Mouse (Mus musculus): ENCODE results near the gene Bend3.

The Bend3 gene

DNA sequence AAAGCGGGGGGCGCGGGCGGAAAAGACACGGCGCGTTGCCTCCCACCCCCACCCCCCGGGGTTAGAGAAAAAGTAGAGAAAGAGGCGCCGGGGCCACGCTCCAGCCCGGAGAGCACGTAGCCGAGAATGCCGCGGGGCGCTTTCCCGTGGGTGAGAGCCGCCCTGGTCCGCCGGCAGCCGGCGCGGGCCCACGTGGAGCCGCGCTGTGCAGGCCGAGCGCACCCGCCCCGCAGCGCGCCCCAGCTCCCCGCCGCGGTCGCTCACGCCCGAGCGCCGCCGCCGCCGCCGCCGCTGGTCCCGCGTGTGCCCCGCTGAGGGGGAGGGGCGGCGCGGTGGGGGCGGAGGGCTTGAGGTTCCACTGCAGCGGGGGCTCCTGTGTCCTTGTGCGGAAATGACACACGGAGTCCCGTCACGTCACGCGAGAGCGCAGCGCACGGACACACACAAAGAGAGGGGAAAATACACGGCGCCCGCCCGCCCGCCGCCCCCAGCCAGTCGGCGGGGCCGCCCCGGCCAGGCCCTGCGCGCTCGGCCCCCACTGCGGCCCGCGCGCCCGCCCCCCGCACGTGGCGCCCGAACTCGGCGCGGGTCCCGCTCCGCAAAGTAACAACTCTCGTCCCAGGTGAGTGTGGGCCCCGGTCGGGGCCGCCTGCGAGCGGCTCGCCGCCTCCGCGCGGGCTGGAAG is at the start of gene Bend3:
Bend3 (plus strand) TSS at position 81 of the 685 bp plus-strand sequence.
- in situ Hi-C loops (cut with MboI; ENCODE audit: low sequenced_read_pairs), result no loop called here

DNA sequence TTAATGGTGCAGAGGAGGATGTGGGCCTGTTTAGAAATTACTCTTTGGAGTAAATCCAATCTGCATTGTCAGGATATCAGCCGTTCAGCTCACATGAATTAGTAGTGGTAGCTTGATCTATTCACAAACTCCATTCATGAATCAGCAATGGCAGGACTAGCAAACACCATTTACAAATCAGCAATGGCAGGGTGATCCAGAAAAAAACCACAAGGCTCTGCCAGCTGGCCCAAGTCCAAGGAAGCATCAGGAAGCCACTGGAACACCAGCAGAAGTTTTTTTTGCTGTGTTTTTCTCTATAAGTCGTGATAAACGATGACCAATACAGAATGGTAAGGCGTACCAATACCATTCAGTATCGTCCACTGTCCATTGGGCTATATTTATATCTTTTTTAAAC is 48.0 kb upstream of the Bend3 start:
- in situ Hi-C loops (cut with MboI; ENCODE audit: low sequenced_read_pairs), result no loop called here

DNA sequence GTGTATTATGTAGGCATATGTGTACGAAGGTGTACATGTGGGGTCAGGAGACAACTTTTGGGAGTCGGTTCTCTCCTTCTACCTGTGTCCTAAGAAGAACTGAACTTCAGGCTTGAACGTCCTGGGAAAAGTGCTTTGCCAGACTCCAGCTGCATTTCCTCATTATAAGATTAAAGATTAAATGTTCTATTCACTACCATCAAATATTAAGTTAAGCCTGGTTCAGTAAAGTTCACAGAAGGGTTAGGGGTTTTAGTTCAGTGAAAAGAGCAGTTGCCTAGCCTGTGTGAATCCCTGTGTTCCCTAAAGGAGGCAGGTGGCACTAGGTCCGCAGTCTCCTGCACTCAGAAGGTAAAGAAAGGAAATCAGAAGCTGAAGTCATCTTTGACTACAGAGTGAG is 44.3 kb upstream of the Bend3 start:
- in situ Hi-C loops (cut with MboI; ENCODE audit: low sequenced_read_pairs), result no loop called here

DNA sequence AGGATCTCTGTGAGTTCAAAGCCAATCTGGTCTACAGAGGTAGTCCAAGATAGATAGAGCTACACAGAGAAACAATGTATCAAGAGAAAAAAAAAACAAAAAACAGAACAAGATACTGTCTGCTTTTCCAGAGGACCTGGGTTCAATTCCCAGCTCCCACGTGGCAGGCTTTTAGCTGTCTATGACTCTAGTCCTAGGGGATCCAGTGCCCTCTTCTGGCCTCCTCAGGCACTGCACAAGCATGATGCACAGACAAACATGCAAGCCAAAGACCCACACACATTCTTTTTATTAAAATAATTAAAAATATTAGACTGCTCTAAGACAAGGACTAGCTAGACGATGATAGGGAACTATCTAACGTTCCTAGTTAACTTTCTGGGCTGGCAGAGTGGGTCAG is 42.9 kb upstream of the Bend3 start:
- in situ Hi-C loops (cut with MboI; ENCODE audit: low sequenced_read_pairs), result no loop called here

DNA sequence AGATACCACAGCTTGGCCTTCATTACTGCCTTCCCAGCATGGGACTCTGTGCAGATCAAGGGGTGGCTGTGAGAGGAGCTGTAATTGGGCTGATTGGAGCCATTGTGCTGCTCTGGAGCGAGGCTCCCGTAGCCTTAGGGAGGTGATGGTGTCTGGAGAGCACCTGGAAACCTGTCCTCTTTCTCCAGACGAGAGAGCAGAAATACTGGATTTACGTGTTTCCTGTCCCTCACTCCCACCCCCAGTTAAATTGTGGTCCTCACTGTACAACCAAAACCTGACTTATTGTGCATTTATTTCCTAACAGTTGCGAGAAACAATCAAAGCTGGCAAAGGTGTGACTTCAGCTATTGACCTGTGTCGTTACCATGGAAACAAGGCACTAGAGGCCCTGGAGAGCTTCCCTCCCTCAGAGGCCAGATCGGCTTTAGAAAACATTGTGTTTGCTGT is 39.1 kb upstream of the Bend3 start:
- in situ Hi-C loops (cut with MboI; ENCODE audit: low sequenced_read_pairs), result no loop called here

DNA sequence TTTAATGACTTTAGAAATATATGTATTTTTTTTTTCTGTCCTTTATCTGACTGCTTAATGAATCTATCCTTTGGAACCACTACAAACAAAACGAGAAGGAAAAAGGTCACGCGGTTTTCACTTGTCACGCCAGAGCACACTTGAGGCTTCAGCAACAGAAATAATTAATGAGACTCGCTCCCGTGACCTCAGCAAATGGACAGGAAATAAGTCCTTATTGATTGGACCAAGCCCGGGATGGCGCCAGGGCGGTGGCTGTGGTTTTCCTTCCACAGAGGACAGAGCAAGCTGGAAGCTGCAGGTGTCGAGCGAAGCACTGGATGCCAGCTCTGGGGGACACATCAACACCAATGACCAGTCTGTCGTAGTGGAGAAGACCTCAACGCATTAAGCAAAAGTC is 38.6 kb upstream of the Bend3 start:
- in situ Hi-C loops (cut with MboI; ENCODE audit: low sequenced_read_pairs), result no loop called here

DNA sequence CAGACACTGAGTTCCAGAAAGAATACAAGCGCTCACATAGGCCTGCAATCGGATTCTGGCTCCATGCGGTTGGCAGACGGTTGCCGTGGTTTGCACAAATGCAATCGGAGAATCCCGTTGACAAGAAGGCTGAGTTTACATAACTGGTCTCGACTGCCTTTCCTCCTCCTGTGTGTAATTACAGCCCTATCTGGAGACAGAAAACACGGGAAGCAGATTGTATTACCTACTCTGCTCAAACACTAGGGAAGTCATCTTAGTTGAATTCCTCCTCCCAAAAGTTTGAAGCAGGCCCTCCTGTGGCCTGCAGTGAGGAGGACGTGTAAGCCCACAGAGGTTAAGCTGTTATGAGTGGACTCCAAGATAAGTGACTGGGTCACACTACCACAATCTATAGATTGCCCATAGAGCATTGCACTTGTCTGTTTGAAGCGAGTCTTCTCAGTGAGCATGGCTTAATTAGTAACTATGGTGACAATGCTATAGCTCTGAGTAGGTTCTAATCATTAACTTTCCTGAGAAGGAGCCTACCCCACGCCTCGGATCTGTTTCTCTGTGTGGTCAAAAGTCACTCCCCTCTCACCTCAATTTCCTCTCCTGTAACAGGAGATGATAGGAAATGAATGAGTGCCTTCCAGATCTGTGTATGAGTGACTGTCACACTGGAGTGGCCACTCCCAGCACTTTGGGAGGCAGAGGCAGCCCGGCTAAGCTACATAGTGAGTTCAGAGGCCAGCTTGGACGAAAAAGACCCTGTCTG is 37.5 kb upstream of the Bend3 start:
- in situ Hi-C loops (cut with MboI; ENCODE audit: low sequenced_read_pairs), result no loop called here

DNA sequence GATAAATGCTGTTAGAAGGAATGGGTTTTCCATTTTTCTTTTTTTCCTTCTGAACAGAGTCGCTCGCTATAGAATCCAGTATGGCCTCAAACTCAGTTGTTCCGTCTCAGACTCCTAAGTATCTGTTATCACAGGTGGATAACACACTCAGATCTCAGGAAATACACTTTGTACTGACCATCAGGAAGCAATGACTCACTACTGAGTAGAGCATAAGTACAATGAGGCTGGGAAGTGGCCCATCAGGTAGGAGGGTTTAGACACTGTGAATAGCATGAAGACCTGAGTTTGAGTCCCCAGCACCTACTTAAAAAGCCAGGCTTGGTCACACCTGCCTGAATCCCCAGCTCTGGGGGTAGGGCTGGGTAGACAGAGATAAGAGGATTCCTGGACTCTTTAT is 30.0 kb upstream of the Bend3 start:
- in situ Hi-C loops (cut with MboI; ENCODE audit: low sequenced_read_pairs), result no loop called here

DNA sequence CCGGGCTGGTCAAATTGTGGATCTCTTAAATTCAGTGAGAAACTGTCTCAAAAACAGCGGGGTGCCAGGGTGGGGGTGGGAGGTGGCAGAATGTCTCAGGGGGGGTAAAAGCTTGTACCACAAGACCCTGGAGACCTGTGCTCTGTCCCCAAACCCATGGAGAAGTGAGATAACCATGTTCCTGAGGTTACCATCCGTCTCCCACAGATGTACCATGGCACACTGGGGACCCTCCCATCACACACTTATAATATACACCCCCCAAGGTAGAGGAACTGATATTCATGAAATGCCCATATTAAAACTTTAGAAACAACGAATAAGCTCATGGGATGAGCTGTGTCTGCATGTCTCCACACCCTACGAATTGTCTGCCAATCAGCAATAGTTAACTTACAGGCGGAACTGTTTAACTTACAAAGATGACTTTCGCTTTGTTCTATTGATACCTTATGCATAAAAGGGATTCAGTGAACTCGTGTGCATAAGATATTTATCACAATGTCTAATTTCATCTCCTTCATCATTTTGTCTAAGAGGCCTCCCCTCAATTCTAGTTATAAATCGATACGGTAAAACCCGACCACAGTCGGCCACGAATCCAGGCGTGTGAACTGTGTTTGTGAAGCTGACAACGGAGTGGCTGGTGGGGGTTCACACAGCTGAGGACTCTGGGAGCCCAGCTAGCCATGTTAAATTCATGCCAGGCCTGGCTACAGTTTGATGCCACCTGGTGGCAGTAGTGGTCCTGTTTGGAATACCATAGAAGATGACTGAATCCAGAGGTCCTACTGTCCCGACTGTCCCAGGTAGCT is 26.6 kb upstream of the Bend3 start:
- in situ Hi-C loops (cut with MboI; ENCODE audit: low sequenced_read_pairs), result no loop called here

DNA sequence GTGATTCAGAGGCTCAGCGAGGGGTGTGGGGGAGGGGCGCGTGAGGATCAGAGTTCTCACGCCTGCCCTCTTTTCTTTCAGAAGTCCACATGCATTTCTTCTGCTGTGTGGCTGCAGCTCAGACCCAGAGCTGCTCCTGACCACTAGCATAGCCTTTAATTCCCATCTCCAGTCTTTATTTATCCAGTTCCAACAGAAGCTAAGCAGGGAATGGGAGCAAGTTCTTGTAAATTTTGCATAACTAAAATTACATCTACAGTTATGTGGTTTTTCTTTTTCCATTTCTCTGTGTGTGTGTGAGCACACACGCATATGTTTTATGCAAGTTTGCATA is 26.0 kb upstream of the Bend3 start:
- in situ Hi-C loops (cut with MboI; ENCODE audit: low sequenced_read_pairs), result no loop called here

DNA sequence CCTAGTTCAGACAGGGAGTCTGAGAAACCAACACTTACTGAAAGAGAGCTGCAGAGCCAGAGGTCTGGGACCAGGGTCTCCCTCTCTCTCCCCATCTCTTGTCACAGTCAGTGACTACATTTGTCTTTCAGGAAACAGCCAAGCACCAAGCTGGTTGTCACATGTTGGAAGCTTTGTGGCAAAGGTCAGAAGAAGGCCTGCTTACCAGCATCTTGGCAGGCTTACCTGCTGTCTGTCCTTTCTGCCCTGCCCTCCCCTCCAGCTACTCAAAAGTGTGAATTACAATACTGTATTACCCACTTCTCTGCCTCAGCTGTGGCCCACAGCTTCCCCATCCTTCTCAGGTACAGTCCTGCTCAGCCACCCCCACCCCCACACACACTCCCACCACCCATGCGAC is 24.4 kb upstream of the Bend3 start:
- in situ Hi-C loops (cut with MboI; ENCODE audit: low sequenced_read_pairs), result no loop called here

DNA sequence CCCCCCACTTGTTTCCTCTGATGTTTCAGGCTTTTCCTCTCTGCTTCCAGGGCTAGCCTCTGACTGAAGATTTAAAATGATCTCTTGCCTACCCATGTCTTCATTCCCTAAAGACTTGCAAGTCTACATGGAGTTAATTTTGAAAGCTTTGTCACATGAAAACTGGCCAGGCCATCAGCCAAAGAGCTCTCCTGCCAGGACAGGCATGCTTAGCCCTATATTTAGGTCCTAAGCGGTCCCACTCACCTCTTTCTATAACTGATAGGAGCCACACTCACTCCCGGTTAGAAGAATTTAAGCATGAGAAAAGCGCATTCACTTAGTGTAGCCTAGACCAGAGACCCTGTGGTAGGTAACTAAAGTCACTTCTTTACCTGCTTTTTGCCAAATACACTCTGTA is 24.0 kb upstream of the Bend3 start:
- in situ Hi-C loops (cut with MboI; ENCODE audit: low sequenced_read_pairs), result no loop called here

DNA sequence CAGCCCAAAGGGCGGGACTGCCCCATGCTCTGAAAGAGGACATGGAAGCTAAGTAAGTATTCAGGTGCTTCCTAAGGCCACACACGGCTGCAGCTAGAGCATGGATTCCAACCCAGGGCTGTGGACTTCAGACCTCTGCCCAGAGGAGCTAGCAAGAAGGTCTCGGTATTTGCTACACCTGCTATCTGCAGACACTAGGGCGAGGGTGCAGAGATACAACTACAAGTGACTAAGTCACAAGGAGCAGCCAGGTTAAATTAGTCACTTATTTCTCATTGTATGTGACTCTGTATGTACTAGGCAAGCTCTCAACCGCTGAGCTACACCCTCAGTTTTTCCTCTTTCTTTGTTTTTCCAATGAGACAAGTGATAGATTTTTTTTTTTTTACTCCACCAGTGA is 15.8 kb upstream of the Bend3 start:
- in situ Hi-C loops (cut with MboI; ENCODE audit: low sequenced_read_pairs), result no loop called here

DNA sequence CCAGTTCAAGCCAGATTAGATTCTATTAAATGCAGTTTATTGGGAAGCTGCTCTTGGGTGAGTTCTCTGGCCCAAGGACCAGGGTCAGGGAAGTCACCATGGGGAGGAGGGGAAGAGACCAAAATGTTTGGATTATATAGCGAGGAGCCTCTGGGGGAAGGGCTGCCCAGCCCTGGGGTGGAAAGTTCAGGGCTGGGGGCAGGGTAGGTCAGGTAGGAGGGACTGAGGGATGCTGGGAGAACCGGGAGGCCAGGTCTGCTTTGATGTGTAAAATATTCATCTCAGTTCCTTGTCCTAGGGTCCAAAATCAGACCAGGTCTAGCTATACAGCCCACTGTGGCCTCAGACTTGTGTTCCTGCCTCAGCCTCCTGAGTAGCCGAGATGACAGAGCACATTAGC is 15.4 kb upstream of the Bend3 start:
- in situ Hi-C loops (cut with MboI; ENCODE audit: low sequenced_read_pairs), result no loop called here

DNA sequence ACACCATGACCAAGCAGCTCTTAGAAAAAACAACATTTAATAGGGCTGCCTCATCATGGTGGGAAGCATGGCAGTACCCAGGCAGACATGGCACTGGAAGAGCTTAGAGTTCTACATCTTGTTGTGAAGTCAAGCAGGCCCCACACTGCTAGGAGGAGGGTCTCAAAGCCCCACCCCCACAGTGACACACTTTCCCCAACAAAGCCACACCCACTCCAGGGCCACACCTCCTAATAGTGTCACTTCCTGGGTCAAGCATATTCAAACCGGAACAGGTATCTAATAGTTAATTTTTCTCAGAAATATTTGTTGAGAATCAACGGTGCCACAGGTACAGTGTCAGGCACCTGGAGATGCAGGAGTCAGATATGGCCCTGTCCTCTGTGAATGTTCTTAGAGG is 12.4 kb upstream of the Bend3 start:
- in situ Hi-C loops (cut with MboI; ENCODE audit: low sequenced_read_pairs), result no loop called here

DNA sequence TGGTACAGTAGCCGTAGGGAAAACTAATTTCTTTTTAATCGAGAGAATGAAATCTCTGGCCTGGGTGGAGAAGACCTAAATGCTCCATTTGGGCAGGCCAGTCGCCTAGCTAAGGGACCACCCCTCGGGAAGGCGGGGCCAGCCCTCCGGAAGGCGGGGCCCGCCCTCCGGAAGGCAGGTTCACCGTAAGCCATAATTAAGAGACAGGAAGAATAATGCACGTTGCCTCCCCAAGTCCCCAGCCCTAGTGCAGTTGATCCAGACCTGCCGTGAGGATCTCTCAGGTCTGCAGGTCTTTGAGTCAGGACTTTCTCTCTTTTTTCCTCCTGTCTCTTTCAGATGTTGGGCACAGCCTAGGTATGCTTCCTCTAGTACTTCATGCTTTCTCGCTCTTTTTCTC is 11.0 kb upstream of the Bend3 start:
- in situ Hi-C loops (cut with MboI; ENCODE audit: low sequenced_read_pairs), result no loop called here

DNA sequence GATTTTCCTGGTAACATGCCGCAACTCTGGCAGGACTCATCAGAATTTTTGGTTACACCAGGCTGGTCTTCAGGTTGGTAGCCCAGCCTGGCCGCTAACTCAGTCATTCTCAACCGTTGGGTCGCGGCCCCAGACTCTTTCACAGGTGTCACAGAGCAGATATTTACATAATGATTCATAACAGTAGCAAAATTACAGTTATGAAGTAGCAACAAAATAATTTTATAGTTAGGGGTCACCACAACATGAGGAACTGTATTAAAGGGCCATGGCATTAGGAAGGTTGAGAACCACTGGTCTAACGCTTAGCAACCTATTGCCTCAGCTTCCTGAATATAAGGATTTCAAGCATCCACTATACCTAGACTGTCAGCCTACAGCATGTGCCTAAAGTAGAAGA is 10.3 kb upstream of the Bend3 start:
- in situ Hi-C loops (cut with MboI; ENCODE audit: low sequenced_read_pairs), result no loop called here

DNA sequence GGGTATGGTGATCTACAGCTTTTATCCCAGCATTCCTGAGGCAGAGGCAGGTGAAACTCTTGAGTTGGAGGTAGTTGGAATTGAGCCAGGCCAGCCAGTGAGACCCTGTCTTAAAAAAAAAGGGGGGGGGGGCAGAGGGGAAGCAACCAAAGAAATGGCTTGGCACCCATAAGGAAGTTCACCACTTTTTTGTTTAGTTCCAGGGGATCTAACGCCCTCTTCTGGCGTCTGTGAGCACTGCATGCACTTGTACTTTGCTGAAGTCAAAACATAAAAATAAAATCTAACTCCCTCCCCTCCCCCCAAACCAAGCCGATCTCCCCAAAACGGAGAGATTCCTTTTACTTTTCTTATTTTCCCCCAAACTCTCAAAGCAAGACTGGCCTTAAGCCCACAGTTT is 3.3 kb upstream of the Bend3 start:
- in situ Hi-C loops (cut with MboI; ENCODE audit: low sequenced_read_pairs), result no loop called here

DNA sequence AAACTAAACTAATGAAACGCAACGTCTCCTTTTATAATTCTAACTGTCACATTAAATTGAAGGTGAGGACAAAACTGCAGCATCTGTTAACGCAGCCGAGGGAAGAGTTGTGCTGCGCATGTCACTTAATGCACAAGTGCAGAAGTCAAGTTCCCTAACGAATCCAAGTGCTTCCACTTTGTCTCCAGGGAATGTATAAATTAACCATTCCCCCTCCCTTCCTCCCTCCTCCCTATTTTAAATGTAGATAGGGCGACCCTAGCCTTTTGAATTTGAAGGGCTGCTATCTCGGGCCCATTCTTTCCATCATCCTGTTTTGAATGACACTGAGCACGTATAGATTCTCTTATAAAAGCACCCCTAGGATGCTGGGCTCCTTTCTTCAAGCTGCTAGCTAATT is 1.2 kb upstream of the Bend3 start:
- in situ Hi-C loops (cut with MboI; ENCODE audit: low sequenced_read_pairs), result no loop called here

DNA sequence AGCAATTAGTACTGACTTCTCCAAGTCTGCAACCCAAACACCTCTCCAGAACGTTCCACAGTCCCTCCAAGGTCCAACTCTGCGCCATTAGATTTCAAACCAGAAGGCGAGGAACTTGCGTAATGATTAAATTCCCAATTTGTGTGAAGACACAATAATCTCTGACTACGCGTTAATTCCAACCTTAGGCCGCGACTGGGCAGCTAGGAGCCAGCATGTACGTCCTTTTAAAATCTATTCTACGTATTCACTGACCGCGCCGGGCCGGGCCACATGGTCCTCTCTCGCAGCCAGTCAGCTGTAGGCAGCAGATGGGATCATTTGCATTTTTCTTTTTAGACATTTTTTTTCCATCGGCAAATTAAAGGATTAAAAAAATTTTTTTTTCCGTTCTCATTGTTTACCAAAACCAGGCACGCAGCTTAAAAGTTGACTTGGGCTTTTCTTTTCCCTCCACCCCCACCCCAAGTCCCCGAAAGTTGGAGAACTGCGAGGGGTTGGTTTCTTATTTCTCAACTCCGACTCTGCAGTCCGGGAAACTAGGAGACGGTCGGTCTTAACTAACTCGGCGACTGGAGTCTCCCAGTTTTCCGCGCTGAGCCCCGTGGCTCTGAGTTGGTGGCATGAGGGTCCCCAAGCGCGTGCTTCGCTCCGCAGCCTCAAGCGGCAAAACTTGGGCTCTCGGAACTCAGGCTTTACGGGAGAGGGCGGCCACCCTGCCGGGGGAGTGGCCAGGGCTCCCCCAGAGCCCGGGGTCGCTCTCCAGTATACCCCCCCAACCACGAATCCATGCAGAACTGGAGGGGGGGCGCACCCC is 558 bp upstream of the Bend3 start:
- in situ Hi-C loops (cut with MboI; ENCODE audit: low sequenced_read_pairs), result no loop called here

Measured in CH12F3 (cell line).